Mouse (Mus musculus) spleen, adult 2 months (tissue): Measurements from ENCODE around the gene Cnpy2.

Source experiments
- CTCF ChIP-seq: fragments of 200-500 bp; IDR thresholded peaks from 2 replicates; pipeline ENCODE4 v1.5.1; 2011; ENCODE audit warnings: mild to moderate bottlenecking, inconsistent platforms; ENCODE audit not compliant: insufficient read depth, insufficient read length, insufficient replicate concordance; ENCODE audit errors: extremely low read depth
- POLR2A ChIP-seq: fragments of 200-500 bp; IDR thresholded peaks from 2 replicates; pipeline ENCODE4 v1.6.1; 2011; ENCODE audit warnings: low read depth, low read length, inconsistent platforms

- TF ChIP-seq CTCF (no peak), POLR2A (no peak)
Measured at GRCm38 (mm10) chr10:128298702-128299171, 23.5 kb upstream of the Cnpy2 start, which contains the start of gene Il23a.
